Mouse (Mus musculus): ENCODE measurements at regions not wholly inside any gene's neighbourhood (a gene's known extent, or its start where the extent isn't known, plus 50 kb on each side); places are given as distances from the start of the nearest gene placed in this dataset.

DNA sequence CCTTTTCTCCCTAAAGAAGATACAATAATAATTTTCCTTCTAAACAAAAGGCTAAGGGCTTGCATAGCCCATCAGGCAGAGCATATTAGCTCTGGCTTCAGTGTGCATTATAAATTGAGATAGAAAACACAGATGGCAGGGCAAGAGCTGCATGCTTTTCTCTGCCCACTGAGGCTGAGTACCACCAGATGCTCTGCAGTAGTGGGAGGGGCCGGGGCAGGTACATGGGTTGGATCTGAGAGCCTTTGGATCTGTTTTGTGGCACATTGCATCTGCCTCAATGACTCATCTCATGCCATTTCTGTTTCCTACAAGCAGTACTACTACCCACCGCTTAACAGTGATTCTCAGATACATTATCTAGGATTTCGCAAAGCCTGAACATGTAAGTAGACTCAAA is 412.7 kb downstream of the Pik3r1 start:
- Histone ChIP-seq H3K27ac (ENCODE audit: low read depth, low read length) (no peak overlapping the region), H3K4me3 (ENCODE audit: low read depth, low read length) (no peak overlapping the region), H3K4me1 (replicated peaks; ENCODE audit: control insufficient read depth, insufficient read depth, low read length) (no peaks in the 10 kb centered on the region), H3K36me3 (ENCODE audit: control insufficient read depth, insufficient read depth, low read length) (no peaks in the 10 kb centered on the region), H3K9me3 (ENCODE audit: control insufficient read depth, low read length) (no peaks in the 10 kb centered on the region), H3K9ac (ENCODE audit: low read depth, low read length) (no peak overlapping the region), H3K27me3 (replicated peaks; ENCODE audit: control insufficient read depth, insufficient read depth, low read length) (no peaks in the 10 kb centered on the region), H3K4me2 (no peak overlapping the region)
- no peak for ATAC-seq (replicated peaks; ENCODE audit: low FRiP score)
- WGBS = 85% methylated on average over 3 of the region's 3 CpGs
- DNase-seq (ENCODE audit: low spot score) = no peak

DNA sequence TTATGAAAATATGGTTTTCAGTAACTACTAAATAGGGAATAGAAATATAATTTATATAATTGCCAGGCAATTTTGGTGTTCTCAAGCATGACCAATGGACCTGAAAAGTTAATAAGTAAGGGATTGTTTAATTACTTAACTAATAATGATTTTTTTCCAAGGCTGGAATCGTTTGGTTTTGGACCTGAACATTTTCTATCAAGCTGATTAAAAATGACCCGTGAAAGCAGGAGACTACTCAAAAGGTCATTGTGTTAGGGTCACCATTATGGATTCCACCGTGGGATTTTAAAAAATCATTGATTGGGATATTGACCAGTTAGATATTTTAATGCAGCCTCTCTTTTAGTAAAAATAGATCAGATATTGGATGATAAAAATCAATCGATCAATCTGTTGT is 416.9 kb downstream of the Pik3r1 start:
- WGBS = 78% methylated on average over 4 of the region's 4 CpGs
- ATAC-seq (replicated peaks; ENCODE audit: low FRiP score) (no peak), DNase-seq (ENCODE audit: low spot score) (no peak)
- Histone ChIP-seq H3K9me3 (ENCODE audit: control insufficient read depth, low read length) (no peaks in the 10 kb centered on the region), H3K4me1 (replicated peaks; ENCODE audit: control insufficient read depth, insufficient read depth, low read length) (no peaks in the 10 kb centered on the region), H3K4me2 (no peak overlapping the region), H3K36me3 (ENCODE audit: control insufficient read depth, insufficient read depth, low read length) (no peaks in the 10 kb centered on the region), H3K9ac (ENCODE audit: low read depth, low read length) (no peak overlapping the region), H3K27me3 (replicated peaks; ENCODE audit: control insufficient read depth, insufficient read depth, low read length) (no peaks in the 10 kb centered on the region), H3K27ac (ENCODE audit: low read depth, low read length) (no peak overlapping the region), H3K4me3 (ENCODE audit: low read depth, low read length) (no peak overlapping the region)

DNA sequence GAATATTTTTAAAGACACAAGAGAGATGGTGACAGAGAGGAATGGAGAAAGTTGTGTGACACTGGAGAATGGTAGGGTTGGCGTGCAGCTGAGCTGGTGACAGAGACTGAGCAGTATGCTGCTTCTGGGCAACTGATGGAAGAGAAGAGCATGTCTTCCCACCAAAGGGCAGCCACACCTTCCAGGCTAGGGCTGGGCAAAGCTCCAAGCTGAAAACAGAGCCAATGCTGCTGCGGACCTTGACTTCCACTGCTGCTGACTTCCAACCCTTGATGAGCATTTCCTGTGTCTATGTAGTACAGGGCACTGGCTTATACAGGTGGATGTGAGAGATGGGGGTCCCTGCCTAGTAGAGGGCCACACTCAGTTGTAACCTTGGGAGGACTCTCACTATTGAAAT is 418.7 kb downstream of the Pik3r1 start:
- no peaks in the 10 kb centered on the region for H3K36me3 ChIP-seq (ENCODE audit: control insufficient read depth, insufficient read depth, low read length)
- WGBS = 89% methylated on average over 2 of the region's 2 CpGs
- no peak overlapping the region for H3K27ac ChIP-seq (ENCODE audit: low read depth, low read length)
- no peaks in the 10 kb centered on the region for H3K4me1 ChIP-seq (replicated peaks; ENCODE audit: control insufficient read depth, insufficient read depth, low read length)
- H3K4me3 ChIP-seq (ENCODE audit: low read depth, low read length) = no peak overlapping the region
- H3K9ac ChIP-seq (ENCODE audit: low read depth, low read length) = no peak overlapping the region
- H3K27me3 ChIP-seq (replicated peaks; ENCODE audit: control insufficient read depth, insufficient read depth, low read length) = no peaks in the 10 kb centered on the region
- H3K4me2 ChIP-seq = no peak overlapping the region
- no peaks in the 10 kb centered on the region for H3K9me3 ChIP-seq (ENCODE audit: control insufficient read depth, low read length)
- ATAC-seq (replicated peaks; ENCODE audit: low FRiP score) (no peak), DNase-seq (ENCODE audit: low spot score) (no peak)

DNA sequence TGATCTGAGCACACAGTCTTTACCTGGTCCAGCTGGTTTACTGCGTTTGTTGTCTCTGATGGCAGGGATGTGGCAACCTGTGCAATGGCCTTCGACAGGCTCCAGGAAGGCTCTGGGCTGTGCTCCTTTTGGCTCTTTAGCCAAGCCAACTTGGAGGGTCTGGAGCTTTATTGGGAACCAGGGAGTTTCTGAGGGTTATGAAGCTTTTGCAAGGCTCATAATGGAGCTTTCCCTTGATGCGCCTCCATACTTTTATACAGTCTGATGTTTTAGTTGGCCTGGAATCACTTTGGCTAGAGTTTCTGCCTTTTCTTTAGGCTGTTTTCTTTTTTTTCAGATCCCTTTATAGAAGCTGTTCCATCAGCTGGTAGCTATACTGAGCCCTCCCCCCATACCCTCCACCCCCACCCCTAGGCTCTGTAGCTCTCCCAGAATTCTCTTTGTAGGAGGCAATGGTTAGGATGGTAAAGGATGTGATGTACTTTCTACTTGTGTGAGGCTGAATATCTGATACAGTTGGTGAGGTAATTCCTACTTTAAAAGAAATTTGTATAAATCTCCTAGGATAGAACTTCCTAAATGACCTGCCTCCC is 429.6 kb downstream of the Pik3r1 start:
- H3K4me3 ChIP-seq (ENCODE audit: low read depth, low read length) = no peak overlapping the region
- no peaks in the 10 kb centered on the region for H3K27me3 ChIP-seq (replicated peaks; ENCODE audit: control insufficient read depth, insufficient read depth, low read length)
- ATAC-seq (replicated peaks; ENCODE audit: low FRiP score) = no peak
- DNase-seq (ENCODE audit: low spot score) = no peak
- H3K4me2 ChIP-seq = no peak overlapping the region
- 82% methylated on average over 3 of the region's 3 CpGs for WGBS
- no peaks in the 10 kb centered on the region for H3K9me3 ChIP-seq (ENCODE audit: control insufficient read depth, low read length)
- H3K36me3 ChIP-seq (ENCODE audit: control insufficient read depth, insufficient read depth, low read length) = no peaks in the 10 kb centered on the region
- no peaks in the 10 kb centered on the region for H3K4me1 ChIP-seq (replicated peaks; ENCODE audit: control insufficient read depth, insufficient read depth, low read length)
- no peak overlapping the region for H3K27ac ChIP-seq (ENCODE audit: low read depth, low read length)
- H3K9ac ChIP-seq (ENCODE audit: low read depth, low read length) = no peak overlapping the region

- DNase-seq (ENCODE audit: low spot score) = no peak
- Histone ChIP-seq H3K4me3 (ENCODE audit: low read depth, low read length) (no peak overlapping the region), H3K9ac (ENCODE audit: low read depth, low read length) (no peak overlapping the region), H3K4me2 (no peak overlapping the region), H3K4me1 (replicated peaks; ENCODE audit: control insufficient read depth, insufficient read depth, low read length) (no peaks in the 10 kb centered on the region), H3K36me3 (ENCODE audit: control insufficient read depth, insufficient read depth, low read length) (no peaks in the 10 kb centered on the region), H3K27me3 (replicated peaks; ENCODE audit: control insufficient read depth, insufficient read depth, low read length) (no peaks in the 10 kb centered on the region), H3K9me3 (ENCODE audit: control insufficient read depth, low read length) (no peaks in the 10 kb centered on the region), H3K27ac (ENCODE audit: low read depth, low read length) (no peak overlapping the region)
- 70% methylated on average over 4 of the region's 4 CpGs for WGBS
- ATAC-seq (replicated peaks; ENCODE audit: low FRiP score) = no peak
Measured at GRCm38 (mm10) chr13:101318621-101319020, 449.4 kb downstream of the Pik3r1 start.

- H3K27ac ChIP-seq (ENCODE audit: low read depth, low read length) = no peak overlapping the region
- no peak for DNase-seq (ENCODE audit: low spot score)
- WGBS = 91% methylated on average over 4 of the region's 4 CpGs
Measured at GRCm38 (mm10) chr13:101316336-101316735, 451.7 kb downstream of the Pik3r1 start.

DNA sequence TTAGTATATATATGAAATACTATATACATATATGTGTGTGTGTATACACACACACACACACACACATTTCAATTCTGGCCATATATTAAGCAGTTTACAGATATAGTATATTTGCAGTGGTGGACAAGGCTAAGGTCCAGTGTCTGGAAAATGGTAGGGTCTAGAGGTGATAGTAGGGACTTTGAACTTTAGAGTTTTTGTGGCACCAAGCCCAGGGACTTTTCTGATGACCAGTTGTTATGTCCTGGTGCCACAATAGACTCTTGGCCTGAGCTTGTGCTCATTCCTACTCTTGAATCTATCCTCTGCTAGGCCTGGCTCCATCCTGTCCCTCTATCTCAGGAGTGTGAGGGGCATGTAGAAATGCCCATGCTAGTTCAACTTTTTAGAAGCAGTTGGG is 454.0 kb downstream of the Pik3r1 start:
- Histone ChIP-seq H3K9ac (ENCODE audit: low read depth, low read length) (no peak overlapping the region), H3K4me2 (no peak overlapping the region), H3K4me3 (ENCODE audit: low read depth, low read length) (no peak overlapping the region), H3K36me3 (ENCODE audit: control insufficient read depth, insufficient read depth, low read length) (no peaks in the 10 kb centered on the region), H3K27ac (ENCODE audit: low read depth, low read length) (no peak overlapping the region), H3K9me3 (ENCODE audit: control insufficient read depth, low read length) (no peaks in the 10 kb centered on the region), H3K4me1 (replicated peaks; ENCODE audit: control insufficient read depth, insufficient read depth, low read length) (no peaks in the 10 kb centered on the region), H3K27me3 (replicated peaks; ENCODE audit: control insufficient read depth, insufficient read depth, low read length) (no peaks in the 10 kb centered on the region)
- DNase-seq (ENCODE audit: low spot score) = no peak
- no peak for ATAC-seq (replicated peaks; ENCODE audit: low FRiP score)

More at GRCm38 (mm10) chr13:101316336-101316735, 451.7 kb downstream of the Pik3r1 start:
- H3K27me3 ChIP-seq (replicated peaks; ENCODE audit: control insufficient read depth, insufficient read depth, low read length) = no peaks in the 10 kb centered on the region
- H3K9ac ChIP-seq (ENCODE audit: low read depth, low read length) = no peak overlapping the region
- no peaks in the 10 kb centered on the region for H3K4me1 ChIP-seq (replicated peaks; ENCODE audit: control insufficient read depth, insufficient read depth, low read length)
- H3K4me2 ChIP-seq = no peak overlapping the region
- H3K36me3 ChIP-seq (ENCODE audit: control insufficient read depth, insufficient read depth, low read length) = no peaks in the 10 kb centered on the region
- H3K9me3 ChIP-seq (ENCODE audit: control insufficient read depth, low read length) = no peaks in the 10 kb centered on the region
- ATAC-seq (replicated peaks; ENCODE audit: low FRiP score) = no peak
- no peak overlapping the region for H3K4me3 ChIP-seq (ENCODE audit: low read depth, low read length)

GRCm38 (mm10) chr13:101311634-101312314 is 456.2 kb downstream of the Pik3r1 start:
- Histone ChIP-seq H3K4me2 (no peak overlapping the region), H3K4me3 (ENCODE audit: low read depth, low read length) (no peak overlapping the region), H3K9ac (ENCODE audit: low read depth, low read length) (no peak overlapping the region), H3K4me1 (replicated peaks; ENCODE audit: control insufficient read depth, insufficient read depth, low read length) (no peaks in the 10 kb centered on the region), H3K36me3 (ENCODE audit: control insufficient read depth, insufficient read depth, low read length) (no peaks in the 10 kb centered on the region), H3K9me3 (ENCODE audit: control insufficient read depth, low read length) (no peaks in the 10 kb centered on the region), H3K27ac (ENCODE audit: low read depth, low read length) (no peak overlapping the region), H3K27me3 (replicated peaks; ENCODE audit: control insufficient read depth, insufficient read depth, low read length) (no peaks in the 10 kb centered on the region)
- WGBS = 76% methylated on average over 3 of the region's 3 CpGs
- ATAC-seq (replicated peaks; ENCODE audit: low FRiP score) = no peak
- DNase-seq (ENCODE audit: low spot score) = no peak

DNA sequence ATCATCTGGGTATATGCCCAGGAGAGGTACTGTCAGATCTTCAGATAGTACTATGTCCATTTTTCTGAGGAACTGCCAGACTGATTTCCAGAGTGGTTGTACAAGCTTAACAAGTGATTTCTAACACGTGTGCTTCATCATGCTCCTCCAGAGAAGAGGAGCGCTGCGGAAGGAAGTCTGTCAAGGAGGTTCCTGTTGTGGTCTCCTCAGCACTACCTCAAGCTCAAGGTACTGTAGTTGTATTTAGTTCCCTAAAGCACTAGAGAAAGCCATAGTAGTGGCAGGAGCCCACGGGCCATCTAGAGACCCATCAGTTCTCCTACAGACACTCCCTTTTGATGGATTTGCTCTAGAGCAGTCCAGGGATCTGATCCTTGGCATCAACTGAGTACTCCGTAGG is 459.3 kb downstream of the Pik3r1 start:
- no peaks in the 10 kb centered on the region for H3K4me1 ChIP-seq (replicated peaks; ENCODE audit: control insufficient read depth, insufficient read depth, low read length)
- H3K27me3 ChIP-seq (replicated peaks; ENCODE audit: control insufficient read depth, insufficient read depth, low read length) = no peaks in the 10 kb centered on the region
- no peaks in the 10 kb centered on the region for H3K36me3 ChIP-seq (ENCODE audit: control insufficient read depth, insufficient read depth, low read length)
- 59% methylated on average over 5 of the region's 5 CpGs for WGBS
- ATAC-seq (replicated peaks; ENCODE audit: low FRiP score) (no peak), DNase-seq (ENCODE audit: low spot score) (no peak)
- H3K4me2 ChIP-seq = no peak overlapping the region
- no peak overlapping the region for H3K9ac ChIP-seq (ENCODE audit: low read depth, low read length)
- no peak overlapping the region for H3K4me3 ChIP-seq (ENCODE audit: low read depth, low read length)
- no peaks in the 10 kb centered on the region for H3K9me3 ChIP-seq (ENCODE audit: control insufficient read depth, low read length)
- H3K27ac ChIP-seq (ENCODE audit: low read depth, low read length) = no peak overlapping the region

Data from liver, embryonic 11.5 days (tissue).